Mouse (Mus musculus) E14TG2a.4 (cell line): ENCODE data around the gene Zfyve9.

Source experiments
- H3K27me3 ChIP-seq: 2 replicates; pipeline ENCODE4 v1.6.1; 2014; ENCODE audit warnings: low read length, control low read depth; ENCODE audit not compliant: insufficient read depth
- H3K36me3 ChIP-seq: 2 replicates; pipeline ENCODE4 v1.6.1; 2014; ENCODE audit warnings: low read length, control low read depth; ENCODE audit not compliant: insufficient read depth
- H3K4me1 ChIP-seq: replicated peaks from 2 replicates; pipeline ENCODE4 v1.6.1; 2014; ENCODE audit warnings: low read depth, low read length, control low read depth
- H3K4me3 ChIP-seq: replicated peaks from 2 replicates; pipeline ENCODE4 v1.5.1; 2014; ENCODE audit warnings: mild to moderate bottlenecking, low read length
- H3K9me3 ChIP-seq: 2 replicates; pipeline ENCODE4 v1.6.1; 2014; ENCODE audit warnings: low read length, control low read depth
- CTCF ChIP-seq: conservative IDR thresholded peaks from 2 replicates; pipeline ENCODE4 v1.5.1; 2014; ENCODE audit warnings: low read length
- NANOG ChIP-seq: IDR thresholded peaks from 2 replicates; pipeline ENCODE4 v1.6.1; 2014; ENCODE audit warnings: borderline replicate concordance, low read length, mixed read lengths
- POU5F1 ChIP-seq: IDR thresholded peaks from 2 replicates; pipeline ENCODE4 v1.6.1; 2014; ENCODE audit warnings: low read length, borderline replicate concordance

Gene Zfyve9

DNA sequence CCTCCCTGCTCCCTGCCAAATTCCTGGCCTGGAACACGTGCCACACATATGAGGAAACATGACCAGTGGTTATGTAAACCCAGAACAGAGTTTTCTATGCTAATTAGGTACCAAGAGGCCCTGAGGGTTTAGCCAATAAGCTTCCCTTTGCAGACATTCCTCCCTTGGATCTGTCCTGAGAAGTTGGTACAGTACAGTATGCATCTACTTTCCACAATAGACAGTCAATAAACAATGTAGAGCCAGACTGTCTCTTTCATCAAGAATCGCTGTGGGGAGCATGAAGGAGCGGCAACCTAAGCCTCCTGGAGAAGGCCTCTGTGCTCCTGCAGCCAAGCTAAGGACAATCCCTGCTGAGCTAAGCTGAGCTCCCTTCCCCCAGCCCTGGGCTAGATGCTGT lies 94.4 kb downstream of the Zfyve9 start:
- H3K4me1 ChIP-seq: peaks cover 10% of the 10 kb centered on the region
- H3K36me3 ChIP-seq: peaks cover 4% of the 10 kb centered on the region
- TF ChIP-seq NANOG: no peak
- no peak for TF ChIP-seq POU5F1
- TF ChIP-seq CTCF: no peak
- no peak overlapping the region; the same call in 1 of the 2 replicates for H3K4me3 ChIP-seq
- H3K9me3 ChIP-seq: no peaks in the 10 kb centered on the region
- H3K27me3 ChIP-seq: no peaks in the 10 kb centered on the region

GRCm38 (mm10) chr4:108664407-108664806 lies 116.2 kb downstream of the Zfyve9 start:
- no peaks in the 10 kb centered on the region for H3K36me3 ChIP-seq
- no peak overlapping the region for H3K4me3 ChIP-seq
- H3K9me3 ChIP-seq: no peaks in the 10 kb centered on the region
- peak; percentile 69 for TF ChIP-seq CTCF
- TF ChIP-seq POU5F1: no peak
- H3K27me3 ChIP-seq: no peaks in the 10 kb centered on the region
- peaks cover 10% of the 10 kb centered on the region for H3K4me1 ChIP-seq

DNA sequence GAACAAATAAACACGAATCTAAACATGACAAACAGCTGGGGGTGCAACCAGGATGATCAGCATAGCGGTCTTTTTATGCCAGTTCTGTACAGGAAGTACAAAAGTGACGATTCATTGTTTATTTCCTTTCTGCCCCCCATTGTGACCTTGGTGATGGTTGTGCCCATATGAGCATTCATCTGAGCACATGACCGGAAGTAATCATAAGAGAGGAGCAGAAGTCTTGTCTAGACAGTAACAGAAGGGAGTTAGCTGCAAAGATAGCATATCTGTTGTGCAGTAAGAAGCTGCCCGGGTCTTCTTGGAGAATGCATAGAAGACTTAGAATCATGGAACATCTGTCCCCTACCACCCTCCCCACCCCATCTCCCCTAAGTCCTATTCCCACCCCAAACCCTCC lies 141.8 kb downstream of the Zfyve9 start:
- peaks cover 56% of the 10 kb centered on the region for H3K4me1 ChIP-seq
- H3K27me3 ChIP-seq: no peaks in the 10 kb centered on the region
- no peak overlapping the region for H3K4me3 ChIP-seq
- TF ChIP-seq CTCF (no peak), POU5F1 (no peak), NANOG (no peak)
- peaks cover 30% of the 10 kb centered on the region for H3K36me3 ChIP-seq
- H3K9me3 ChIP-seq: no peaks in the 10 kb centered on the region

- H3K4me1 ChIP-seq: peaks cover 66% of the 10 kb centered on the region
- no peaks in the 10 kb centered on the region for H3K9me3 ChIP-seq
- no peak overlapping the region for H3K4me3 ChIP-seq
- no peaks in the 10 kb centered on the region for H3K27me3 ChIP-seq
- TF ChIP-seq CTCF (no peak), POU5F1 (no peak), NANOG (no peak)
- peaks cover 40% of the 10 kb centered on the region for H3K36me3 ChIP-seq
These were observed 142.9 kb downstream of the Zfyve9 start for GRCm38 (mm10) chr4:108637721-108638120.

DNA sequence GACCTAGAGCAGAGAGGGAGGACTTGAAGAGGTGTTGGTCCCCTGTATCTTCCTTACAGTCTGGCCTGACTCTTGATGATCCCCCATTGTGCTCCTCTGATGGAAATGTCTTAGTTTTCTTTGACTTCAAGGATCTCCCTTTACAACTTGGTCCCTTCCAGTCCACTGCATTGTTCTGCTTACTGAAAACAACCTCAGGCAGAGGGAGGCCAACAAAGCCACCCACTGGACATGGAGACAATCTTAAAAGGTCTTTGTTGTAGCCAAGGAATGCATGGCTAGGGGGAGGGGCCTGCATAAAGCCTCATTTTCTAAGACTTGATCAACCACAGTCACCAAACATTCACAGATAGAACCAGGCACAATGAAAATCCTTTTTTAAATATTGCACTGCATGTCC lies 145.5 kb downstream of the Zfyve9 start:
- Histone ChIP-seq H3K4me1 (peaks cover 66% of the 10 kb centered on the region), H3K36me3 (peaks cover 66% of the 10 kb centered on the region), H3K4me3 (peak overlapping the region; percentile 27; the same call in 1 of the 2 replicates), H3K27me3 (no peaks in the 10 kb centered on the region), H3K9me3 (no peaks in the 10 kb centered on the region)
- no peak for TF ChIP-seq POU5F1
- no peak for TF ChIP-seq CTCF
- TF ChIP-seq NANOG: peak; percentile 57; the same call in 1 of the 2 replicates

- peak overlapping the region; percentile 27 for H3K4me3 ChIP-seq
- no peak for TF ChIP-seq NANOG
- TF ChIP-seq POU5F1: no peak
- TF ChIP-seq CTCF: no peak
- H3K4me1 ChIP-seq: peaks cover 70% of the 10 kb centered on the region
- H3K9me3 ChIP-seq: no peaks in the 10 kb centered on the region
- H3K27me3 ChIP-seq: no peaks in the 10 kb centered on the region
- H3K36me3 ChIP-seq: peaks cover 71% of the 10 kb centered on the region
These were observed 145.9 kb downstream of the Zfyve9 start for GRCm38 (mm10) chr4:108634696-108635095.

DNA sequence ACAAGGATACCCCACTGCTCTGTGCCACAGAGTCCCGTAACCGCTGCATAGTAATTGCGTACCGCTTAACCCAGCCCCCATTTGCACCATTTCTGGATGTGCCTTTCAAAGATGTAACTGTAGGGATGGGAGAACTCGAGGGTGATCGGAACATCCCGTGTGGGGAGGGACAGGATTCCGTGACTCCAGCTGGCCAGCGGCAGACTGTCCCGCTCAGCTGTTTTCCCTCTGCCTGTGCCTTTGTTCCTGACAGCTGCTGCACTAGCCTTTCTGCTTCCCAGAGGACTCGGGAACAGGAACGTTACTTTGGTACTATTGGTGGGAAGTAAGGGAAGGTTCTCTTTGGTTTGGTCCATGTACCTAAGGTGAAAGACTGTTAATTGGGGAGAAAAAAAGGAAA lies 146.9 kb downstream of the Zfyve9 start:
- Histone ChIP-seq H3K9me3 (no peaks in the 10 kb centered on the region), H3K4me3 (0 out of 2 replicates have a peak overlapping the region, but pooled peaks have one; percentile 17), H3K36me3 (peaks cover 80% of the 10 kb centered on the region), H3K27me3 (no peaks in the 10 kb centered on the region), H3K4me1 (peaks cover 69% of the 10 kb centered on the region)
- TF ChIP-seq NANOG: no peak
- no peak for TF ChIP-seq POU5F1
- no peak for TF ChIP-seq CTCF

DNA sequence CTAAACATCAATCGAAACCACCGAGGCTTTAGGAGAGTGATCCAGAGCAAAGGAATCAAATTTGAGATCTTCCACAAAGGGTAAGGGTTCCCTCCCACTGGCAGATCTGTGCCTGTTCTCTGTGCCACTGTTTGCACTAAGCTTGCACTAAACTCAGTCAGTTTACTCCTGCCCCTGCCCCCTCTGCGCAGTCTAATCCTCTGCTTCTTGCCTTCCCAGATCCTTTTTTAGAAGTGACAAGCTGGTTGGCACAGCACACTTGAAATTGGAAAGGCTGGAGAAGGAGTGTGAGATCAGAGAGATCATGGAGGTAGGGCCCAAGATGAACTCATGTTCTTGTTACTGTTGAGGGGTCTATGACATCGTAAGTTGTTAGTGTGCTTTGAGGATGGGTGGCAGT lies 149.0 kb downstream of the Zfyve9 start:
- peaks cover 93% of the 10 kb centered on the region for H3K36me3 ChIP-seq
- H3K27me3 ChIP-seq: no peaks in the 10 kb centered on the region
- no peaks in the 10 kb centered on the region for H3K9me3 ChIP-seq
- peaks cover 54% of the 10 kb centered on the region for H3K4me1 ChIP-seq
- TF ChIP-seq POU5F1 (no peak), CTCF (no peak), NANOG (no peak)
- H3K4me3 ChIP-seq: no peak overlapping the region

DNA sequence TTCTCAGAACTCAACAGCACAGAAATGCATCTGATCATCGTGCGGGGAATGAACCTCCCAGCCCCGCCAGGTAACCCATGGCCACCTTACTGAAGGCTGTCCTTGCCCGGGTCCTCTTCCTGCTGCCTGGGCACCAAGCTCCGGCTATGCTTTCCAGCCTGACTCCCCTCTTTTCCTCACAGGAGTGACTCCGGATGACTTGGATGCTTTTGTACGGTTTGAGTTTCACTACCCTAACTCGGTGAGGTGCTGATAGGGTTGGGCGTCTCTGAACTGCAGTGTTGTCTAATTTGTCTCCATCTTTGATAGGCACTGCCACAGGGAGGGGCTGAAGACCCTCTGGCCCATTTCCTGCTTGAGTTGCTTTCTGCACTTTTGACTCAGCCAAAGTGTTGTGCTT lies 150.5 kb downstream of the Zfyve9 start:
- peaks cover 98% of the 10 kb centered on the region for H3K36me3 ChIP-seq
- no peaks in the 10 kb centered on the region for H3K27me3 ChIP-seq
- H3K4me1 ChIP-seq: peaks cover 39% of the 10 kb centered on the region
- H3K9me3 ChIP-seq: no peaks in the 10 kb centered on the region
- TF ChIP-seq POU5F1: no peak
- TF ChIP-seq NANOG: no peak
- TF ChIP-seq CTCF: no peak
- no peak overlapping the region for H3K4me3 ChIP-seq

- H3K9me3 ChIP-seq: no peaks in the 10 kb centered on the region
- no peak for TF ChIP-seq NANOG
- TF ChIP-seq CTCF: no peak
- TF ChIP-seq POU5F1: no peak
These were observed 151.2 kb downstream of the Zfyve9 start for GRCm38 (mm10) chr4:108629363-108629880.

More at GRCm38 (mm10) chr4:108629363-108629880, 151.2 kb downstream of the Zfyve9 start:
- H3K4me1 ChIP-seq: peaks cover 32% of the 10 kb centered on the region
- H3K27me3 ChIP-seq: no peaks in the 10 kb centered on the region
- no peak overlapping the region for H3K4me3 ChIP-seq
- peaks cover 100% of the 10 kb centered on the region for H3K36me3 ChIP-seq
